Mouse (Mus musculus): ENCODE data around the gene Gca. TPM values are rescaled to one million over a fixed set of nuclear protein-coding genes. Genes with fewer than 3 reads are reported as not detected.

Gca gene
- total and polyA plus RNA-seq, 3 experiments = 6.2 to 17.9 TPM; not detected in 1

GRCm38 (mm10) chr2:62618934-62619341 lies 45.1 kb upstream of the Gca start:
- Histone ChIP-seq H3K36me3 (ENCODE audit: control insufficient read depth in 1 of 2, insufficient read depth in 2 of 2, low read length in 2 of 2) (peaks cover 2 to 51% of the 10 kb centered on the region in 2 experiments; a peak in 3 of 4 replicates), H3K9me3 (replicated peaks; ENCODE audit: insufficient read depth, low read length) (no peaks in the 10 kb centered on the region), H3K4me3 (ENCODE audit: control insufficient read depth in 1 of 2, insufficient read depth in 1 of 2, low read depth in 2 of 2, low read length in 2 of 2) (no peak overlapping the region), H3K27ac (ENCODE audit: control insufficient read depth, low read depth, low read length) (peak overlapping the region; percentile 67), H3K79me2 (ENCODE audit: control insufficient read depth, insufficient read depth, low read length, poor library complexity) (no peaks in the 10 kb centered on the region; the same call in 1 of the 2 replicates), H3K9ac (ENCODE audit: control insufficient read depth, low read depth, low read length, poor library complexity, severe bottlenecking) (no peak overlapping the region), H3K27me3 (ENCODE audit: control insufficient read depth in 1 of 2, insufficient read depth in 2 of 2, low read length in 2 of 2) (no peaks in the 10 kb centered on the region), H3K4me1 (ENCODE audit: control insufficient read depth in 1 of 2, insufficient read depth in 2 of 2, low read length in 2 of 2) (peaks cover 27 to 34% of the 10 kb centered on the region in 2 experiments)
- DNase-seq (ENCODE audit: low read depth, low spot score) = peak; percentile 96
- no peak for TF ChIP-seq CHD1 (IDR thresholded peaks at IDR 0.05; ENCODE audit: low read depth, low read length)
- peak; percentile 86; the same call in 1 of the 2 replicates for TF ChIP-seq ZMIZ1 (IDR thresholded peaks at IDR 0.05; ENCODE audit: low read depth, low read length)
- peak; percentile 89 for TF ChIP-seq GABPA (IDR thresholded peaks at IDR 0.05; ENCODE audit: low read depth, low read length)
- no peak for TF ChIP-seq RAD21 (IDR thresholded peaks at IDR 0.05; ENCODE audit: low read depth, low read length)
- peak; percentile 92 for TF ChIP-seq RCOR1 (IDR thresholded peaks at IDR 0.05; ENCODE audit: low read depth, low read length)
- TF ChIP-seq MXI1 (IDR thresholded peaks at IDR 0.05; ENCODE audit: low read depth, low read length) = no peak
- TF ChIP-seq GATA1 (IDR thresholded peaks at IDR 0.05; ENCODE audit: low read depth, low read length) = peak; percentile 100
- TF ChIP-seq BHLHE40 (IDR thresholded peaks at IDR 0.05; ENCODE audit: borderline replicate concordance, low read depth, low read length) = peak; percentile 86
- TF ChIP-seq MAZ (IDR thresholded peaks at IDR 0.05; ENCODE audit: low read depth, low read length) = 0 out of 2 replicates have a peak, but pooled peaks have one; percentile 76
- peak; percentile 93 for TF ChIP-seq JUND (IDR thresholded peaks at IDR 0.05; ENCODE audit: low read depth, low read length)
- peak; percentile 99 for TF ChIP-seq TAL1 (IDR thresholded peaks at IDR 0.05; ENCODE audit: low read length)
- no peak for TF ChIP-seq USF2 (IDR thresholded peaks at IDR 0.05; ENCODE audit: borderline replicate concordance in 1 of 2, insufficient read depth in 1 of 2, low read depth in 1 of 2, low read length in 2 of 2)
- no peak for TF ChIP-seq USF1 (IDR thresholded peaks at IDR 0.05; ENCODE audit: low read depth, low read length)
- peak; percentile 100 for TF ChIP-seq EP300 (IDR thresholded peaks at IDR 0.05; ENCODE audit: low read depth in 1 of 2, low read length in 2 of 2)
- TF ChIP-seq MAFK (IDR thresholded peaks at IDR 0.05; ENCODE audit: borderline replicate concordance, low read depth, low read length) = peak; percentile 89
- TF ChIP-seq TBP (IDR thresholded peaks at IDR 0.05; ENCODE audit: low read depth, low read length) = peak; percentile 79; the same call in 1 of the 2 replicates
- 0 out of 2 replicates have a peak, but pooled peaks have one; percentile 3 for TF ChIP-seq MYC (IDR thresholded peaks at IDR 0.05; ENCODE audit: low read depth, low read length)
- peak; percentile 74; the same call in 1 of the 2 replicates for TF ChIP-seq E2F4 (IDR thresholded peaks at IDR 0.05; ENCODE audit: borderline replicate concordance, low read depth, low read length)
- peak; percentile 10; the same call in 1 of the 2 replicates for TF ChIP-seq NELFE (IDR thresholded peaks at IDR 0.05; ENCODE audit: low read depth, low read length)
- 0 out of 2 replicates have a peak, but pooled peaks have one; percentile 63 for TF ChIP-seq MAX (IDR thresholded peaks at IDR 0.05; ENCODE audit: low read length)
- TF ChIP-seq CTCF (IDR thresholded peaks at IDR 0.05 in 2 of 3, conservative IDR thresholded peaks at IDR 0.05 in 1 of 3; ENCODE audit: control insufficient read depth in 1 of 3, insufficient read depth in 1 of 3, low read depth in 2 of 3, low read length in 3 of 3, poor library complexity in 1 of 3, severe bottlenecking in 1 of 3) = no peak
- TF ChIP-seq KAT2A (conservative IDR thresholded peaks at IDR 0.05; ENCODE audit: low read depth, low read length) = peak; percentile 54
- peak; percentile 94 for TF ChIP-seq ZNF384 (IDR thresholded peaks at IDR 0.05; ENCODE audit: low read depth, low read length)
- no peak for TF ChIP-seq ZKSCAN1 (IDR thresholded peaks at IDR 0.05; ENCODE audit: low read depth, low read length)
- TF ChIP-seq HCFC1 (IDR thresholded peaks at IDR 0.05; ENCODE audit: low read depth, low read length) = peak; percentile 48; the same call in 1 of the 2 replicates
- TF ChIP-seq POLR2AphosphoS5 (IDR thresholded peaks at IDR 0.05; ENCODE audit: borderline replicate concordance, low read depth, low read length) = no peak
- no peak for TF ChIP-seq NRF1 (IDR thresholded peaks at IDR 0.05; ENCODE audit: insufficient read depth, low read depth, low read length, poor library complexity, severe bottlenecking)
- TF ChIP-seq MEF2A (IDR thresholded peaks at IDR 0.05; ENCODE audit: extremely low read depth, insufficient replicate concordance, low read depth, low read length, poor library complexity, severe bottlenecking) = no peak; the same call in 1 of the 2 replicates
- TF ChIP-seq ZC3H11A (IDR thresholded peaks at IDR 0.05; ENCODE audit: low read depth, low read length) = no peak
- peak; percentile 99 for TF ChIP-seq TCF12 (IDR thresholded peaks at IDR 0.05; ENCODE audit: low read depth, low read length)
- TF ChIP-seq ELF1 (IDR thresholded peaks at IDR 0.05; ENCODE audit: low read depth, low read length) = 0 out of 2 replicates have a peak, but pooled peaks have one; percentile 13
- TF ChIP-seq POLR2AphosphoS2 (IDR thresholded peaks at IDR 0.05; ENCODE audit: low read length) = peak; percentile 81
- peak; percentile 99 for TF ChIP-seq SIN3A (IDR thresholded peaks at IDR 0.05; ENCODE audit: low read length)
- TF ChIP-seq CHD2 (IDR thresholded peaks at IDR 0.05; ENCODE audit: low read length) = peak; percentile 75
- TF ChIP-seq POLR2A (IDR thresholded peaks at IDR 0.05; ENCODE audit: control insufficient read depth in 1 of 2, insufficient read depth in 1 of 2, low read depth in 1 of 2, low read length in 2 of 2, poor library complexity in 1 of 2) = no peak
- no peak for TF ChIP-seq SMC3 (IDR thresholded peaks at IDR 0.05; ENCODE audit: low read depth, low read length)
- peak; percentile 97 for TF ChIP-seq ETS1 (IDR thresholded peaks at IDR 0.05; ENCODE audit: low read depth, low read length)

Measured in MEL (cell line).